Comparison of ENCODE assay signal across 9 mouse cellular contexts in genomic region chr10:77417240-77418102, GRCm38 (mm10). TPM values are rescaled to one million over a fixed set of nuclear protein-coding genes. Genes with fewer than 3 reads are reported as not detected.
A peak's percentile ranks its signal among the peaks of the same experiment; 100 is the strongest.
DNase-seq lines count a peak whose midpoint lies in the region; ATAC-seq and TF ChIP-seq lines count a peak whose summit lies in the region.
"Had no signal": no experiment of that assay in that cellular context is flagged by ENCODE, and none has a peak within 500 bp of the region (broad histone marks: within the 10 kb centered on the region; RNA-seq: fewer than 3 reads in every experiment).

No protein-coding gene starts in this region.

- H3K27me3 ChIP-seq in ES-Bruce4 (ENCODE audit: control insufficient read depth, insufficient read depth, low read length, poor library complexity, severe bottlenecking): no peaks in the 10 kb centered on the region
- H3K27me3 ChIP-seq in heart, adult 2 months (ENCODE audit: control insufficient read depth, insufficient read depth, low read length): no peaks in the 10 kb centered on the region
- H3K27me3 ChIP-seq in midbrain, embryonic 15.5 days (replicated peaks): peaks cover 7% of the 10 kb centered on the region; the same call in 1 of the 2 replicates

- H3K79me2 ChIP-seq in heart, adult 2 months (replicated peaks; ENCODE audit: control insufficient read depth, insufficient read depth, low read length): peaks cover 3% of the 10 kb centered on the region

- no peak for TF ChIP-seq CTCF in ES-Bruce4 (IDR thresholded peaks at IDR 0.05; ENCODE audit: low read depth, low read length)
- no peak for TF ChIP-seq CTCF in heart, adult 2 months (IDR thresholded peaks at IDR 0.05)

- no peaks in the 10 kb centered on the region for H3K9me3 ChIP-seq in ES-Bruce4 (replicated peaks; ENCODE audit: control insufficient read depth, insufficient read depth, low read length, poor library complexity, severe bottlenecking)
- no peaks in the 10 kb centered on the region for H3K9me3 ChIP-seq in midbrain, embryonic 15.5 days

- TF ChIP-seq POLR2A in ES-Bruce4 (IDR thresholded peaks at IDR 0.05; ENCODE audit: insufficient read depth, low read length): no peak
- no peak for TF ChIP-seq POLR2A in heart, adult 2 months (IDR thresholded peaks at IDR 0.05; ENCODE audit: insufficient read depth, low read depth, low read length)

- no peak overlapping the region for H3K27ac ChIP-seq in ES-Bruce4 (ENCODE audit: insufficient read depth, low read length)
- H3K27ac ChIP-seq in heart, adult 2 months: peak overlapping the region; percentile 90
- peak overlapping the region; percentile 85 for H3K27ac ChIP-seq in midbrain, embryonic 15.5 days

- ATAC-seq in midbrain, embryonic 15.5 days (replicated peaks): peak; percentile 85

- H3K4me3 ChIP-seq in ES-Bruce4 (ENCODE audit: low read depth, low read length): peak overlapping the region; percentile 61
- peak overlapping the region; percentile 72 for H3K4me3 ChIP-seq in heart, adult 2 months
- peak overlapping the region; percentile 89 for H3K4me3 ChIP-seq in midbrain, embryonic 15.5 days

- under 1% methylated on average over 70 of the region's 70 CpGs for WGBS in heart, adult 2 months
- under 1% methylated on average over 57 of the region's 70 CpGs for WGBS in midbrain, embryonic 15.5 days

- peak overlapping the region; percentile 74 for H3K9ac ChIP-seq in ES-Bruce4 (ENCODE audit: low read depth, poor library complexity, severe bottlenecking)
- H3K9ac ChIP-seq in heart, adult 2 months (ENCODE audit: low read depth, low read length): peak overlapping the region; percentile 86
- peak overlapping the region; percentile 81 for H3K9ac ChIP-seq in midbrain, embryonic 15.5 days

- TF ChIP-seq EP300 in ES-Bruce4 (IDR thresholded peaks at IDR 0.05; ENCODE audit: insufficient read depth, low read depth, low read length): no peak
- TF ChIP-seq EP300 in heart, adult 2 months (IDR thresholded peaks at IDR 0.05; ENCODE audit: insufficient read depth, low read depth, low read length): no peak

- H3K4me1 ChIP-seq in ES-Bruce4 (ENCODE audit: control insufficient read depth, insufficient read depth, low read length): no peaks in the 10 kb centered on the region
- peaks cover 9% of the 10 kb centered on the region for H3K4me1 ChIP-seq in heart, adult 2 months (ENCODE audit: control insufficient read depth, insufficient read depth, low read length)
- peaks cover 21% of the 10 kb centered on the region for H3K4me1 ChIP-seq in midbrain, embryonic 15.5 days

- H3K4me2 ChIP-seq in midbrain, embryonic 15.5 days: peak overlapping the region; percentile 96

- H3K36me3 ChIP-seq in ES-Bruce4 (ENCODE audit: control insufficient read depth, insufficient read depth, low read length, poor library complexity, severe bottlenecking): no peaks in the 10 kb centered on the region
- H3K36me3 ChIP-seq in heart, adult 2 months (ENCODE audit: control insufficient read depth, insufficient read depth, low read length): no peaks in the 10 kb centered on the region
- H3K36me3 ChIP-seq in midbrain, embryonic 15.5 days (replicated peaks): no peaks in the 10 kb centered on the region
- H3K36me3 ChIP-seq: G1E had no signal

- peak; percentile 96 for DNase-seq in heart, adult 11 months
- no peak for DNase-seq in heart, postnatal 25 days (ENCODE audit: low spot score)
- peak; percentile 46 to 54 for DNase-seq in cerebellum, postnatal 14 days
- no peak for DNase-seq in heart, adult 2 months
- peak; percentile 49 to 69 for DNase-seq in kidney, postnatal 4 days
- peak; percentile 34 for DNase-seq in thymus, postnatal 14 days

- intact Hi-C loops in heart, postnatal 25 days (cut with DNase I): loop anchor here (2.0 to 5.0 kb wide), 3 partner anchors 19 to 91 kb away; no protein-coding TSS in a partner anchor
- intact Hi-C loops in heart, adult 2 months (cut with DNase I): loop anchor here (1.0 to 5.0 kb wide), 4 partner anchors 34 to 165 kb away; partner anchors contain the start of gene Pttg1ip

RNA-seq across cellular contexts. Expression of gene Adarb1, which starts 0.6 kb away (rescaled TPM):
- 10 to 100 TPM; 16.7 to 19.7 TPM for total RNA-seq in heart, postnatal 25 days (2021)
- polyA plus RNA-seq in ES-Bruce4 (2011; ENCODE audit: insufficient read depth, insufficient read length, low read depth, missing spikeins): 8.8 and 9.7 TPM in 2 replicates
- 10 to 100 TPM; 17.1 to 17.2 TPM for total RNA-seq in heart, adult 2 months (2021)
- polyA plus RNA-seq in heart, adult 2 months (2012; rRNA removed): 11.4 and 17.2 TPM in 2 replicates
- polyA plus RNA-seq in midbrain, embryonic 15.5 days (2015; fragmentation: Nextera tagmentation; extraction: Ambion mirVana): 18.1 and 18.2 TPM in 2 replicates
- polyA plus RNA-seq: G1E had no signal

Comparison
In these comparisons a context has a peak if more than half of its experiments do, and no peak if none do; other contexts are left out.
1. DNase-seq: peak in heart, adult 11 months (single experiment), cerebellum, postnatal 14 days (2 of 2), kidney, postnatal 4 days (2 of 2) and thymus, postnatal 14 days (single experiment); none in heart, postnatal 25 days (single experiment) and heart, adult 2 months (0 of 2).
2. Peak in every context shown above with its lines, with median percentiles within 50 percentile points of each other: H3K4me3 ChIP-seq and H3K9ac ChIP-seq.